Mouse (Mus musculus) stomach, embryonic 15.5 days (tissue): ENCODE data around the gene Lap3. TPM values are rescaled to one million over a fixed set of nuclear protein-coding genes. Genes with fewer than 3 reads are reported as not detected.

ENCODE experiments used
- ATAC-seq: fragments of 200-750 bp; cut with Nextera tagmentation; 2 replicates; pipeline ENCODE4 v1.8.0; 2017; ENCODE audit warnings: low read depth, moderate number of reproducible peaks, moderate TSS enrichment; ENCODE audit not compliant: insufficient read depth, low FRiP score
- H3K27ac ChIP-seq: fragments of 300-500 bp; sonication (generic); 2 replicates; pipeline ENCODE4 v1.5.1; 2015; ENCODE audit warnings: mild to moderate bottlenecking, inconsistent platforms
- H3K27me3 ChIP-seq: fragments of 300-500 bp; sonication (generic); replicated peaks from 2 replicates; pipeline ENCODE4 v1.6.1; 2015; ENCODE audit warnings: inconsistent platforms
- H3K36me3 ChIP-seq: fragments of 300-500 bp; sonication (generic); 2 replicates; pipeline ENCODE4 v1.6.1; 2015; ENCODE audit warnings: inconsistent platforms
- H3K4me1 ChIP-seq: fragments of 300-500 bp; sonication (generic); 2 replicates; pipeline ENCODE4 v1.6.1; 2015; ENCODE audit warnings: inconsistent platforms
- H3K4me2 ChIP-seq: fragments of 300-500 bp; sonication (generic); 2 replicates; pipeline ENCODE4 v1.6.1; 2015; ENCODE audit warnings: mild to moderate bottlenecking, inconsistent platforms
- H3K4me3 ChIP-seq: fragments of 300-500 bp; sonication (generic); replicated peaks from 2 replicates; pipeline ENCODE4 v1.5.1; 2015; ENCODE audit warnings: inconsistent platforms
- H3K9ac ChIP-seq: fragments of 300-500 bp; sonication (generic); 2 replicates; pipeline ENCODE4 v1.6.1; 2015; ENCODE audit warnings: inconsistent platforms
- H3K9me3 ChIP-seq: fragments of 300-500 bp; sonication (generic); 2 replicates; pipeline ENCODE4 v1.6.1; 2016; ENCODE audit warnings: inconsistent platforms
- WGBS: fragments of 180-500 bp; shearing (Covaris S2); methylation state at CpG from one replicate; pipeline ENCODE4 v1.1.7; 2015; 5-methylcytosine and 5-hydroxymethylcytosine counted together
- polyA plus RNA-seq: library from polyadenylated mRNA; unstranded; fragments of >200 nt; fragmentation: Nextera tagmentation; extraction: Ambion mirVana; gene quantifications from 2 replicates; pipeline ENCODE4 v1.2.1, GENCODE M21; 2015

Lap3 gene
- polyA plus RNA-seq, 1 experiment from 2014 or later, result 88.3 TPM

- peaks cover 8% of the 10 kb centered on the region; the same call in 1 of the 2 replicates for H3K4me1 ChIP-seq
- H3K9me3 ChIP-seq, result no peaks in the 10 kb centered on the region
- H3K27ac ChIP-seq, result no peak overlapping the region
- H3K4me3 ChIP-seq, result no peak overlapping the region
- WGBS, result 87% methylated on average over 4 of the region's 4 CpGs
- H3K4me2 ChIP-seq, result no peak overlapping the region
- peaks cover 45% of the 10 kb centered on the region for H3K36me3 ChIP-seq
- no peak for ATAC-seq
- no peak overlapping the region for H3K9ac ChIP-seq
- H3K27me3 ChIP-seq, result no peaks in the 10 kb centered on the region
Observed at GRCm38 (mm10) chr5:45526338-45526737, 33.2 kb downstream of the Lap3 start.

GRCm38 (mm10) chr5:45529696-45530095, 36.5 kb downstream of the Lap3 start:
- 86% methylated on average over 3 of the region's 3 CpGs for WGBS
- no peak overlapping the region for H3K4me3 ChIP-seq
- no peaks in the 10 kb centered on the region for H3K4me1 ChIP-seq
- H3K4me2 ChIP-seq, result no peak overlapping the region
- H3K9ac ChIP-seq, result no peak overlapping the region
- H3K9me3 ChIP-seq, result no peaks in the 10 kb centered on the region
- no peaks in the 10 kb centered on the region for H3K27me3 ChIP-seq
- H3K36me3 ChIP-seq, result peaks cover 36% of the 10 kb centered on the region
- no peak for ATAC-seq
- no peak overlapping the region for H3K27ac ChIP-seq

- Histone ChIP-seq H3K4me1 (no peaks in the 10 kb centered on the region), H3K27me3 (no peaks in the 10 kb centered on the region), H3K4me3 (no peak overlapping the region), H3K9ac (no peak overlapping the region), H3K36me3 (peaks cover 3% of the 10 kb centered on the region; the same call in 1 of the 2 replicates), H3K27ac (no peak overlapping the region), H3K9me3 (no peaks in the 10 kb centered on the region), H3K4me2 (peak overlapping the region; percentile 16; the same call in 1 of the 2 replicates)
- ATAC-seq, result peak; percentile 79
- 8% methylated on average over 15 of the region's 17 CpGs for WGBS
Observed at GRCm38 (mm10) chr5:45534319-45535098, 41.3 kb downstream of the Lap3 start.

- no peak overlapping the region for H3K27ac ChIP-seq
- no peak overlapping the region for H3K9ac ChIP-seq
- WGBS, result 71% methylated on average over 4 of the region's 4 CpGs
- no peak overlapping the region for H3K4me2 ChIP-seq
- no peak for ATAC-seq
- no peak overlapping the region for H3K4me3 ChIP-seq
- H3K36me3 ChIP-seq, result no peaks in the 10 kb centered on the region
- no peaks in the 10 kb centered on the region for H3K27me3 ChIP-seq
- no peaks in the 10 kb centered on the region for H3K9me3 ChIP-seq
- H3K4me1 ChIP-seq, result no peaks in the 10 kb centered on the region
Observed at GRCm38 (mm10) chr5:45535177-45535576, 42.0 kb downstream of the Lap3 start.

- Histone ChIP-seq H3K4me1 (no peaks in the 10 kb centered on the region), H3K27me3 (no peaks in the 10 kb centered on the region), H3K9ac (no peak overlapping the region), H3K4me2 (no peak overlapping the region), H3K9me3 (no peaks in the 10 kb centered on the region), H3K4me3 (no peak overlapping the region), H3K27ac (no peak overlapping the region), H3K36me3 (no peaks in the 10 kb centered on the region)
- 55% methylated on average over 10 of the region's 10 CpGs for WGBS
- no peak for ATAC-seq
Observed at GRCm38 (mm10) chr5:45539502-45539901, 46.3 kb downstream of the Lap3 start.

GRCm38 (mm10) chr5:45543374-45543773, 50.2 kb downstream of the Lap3 start:
- no peak overlapping the region for H3K9ac ChIP-seq
- H3K4me1 ChIP-seq, result no peaks in the 10 kb centered on the region
- 45% methylated on average over 5 of the region's 5 CpGs for WGBS
- H3K36me3 ChIP-seq, result no peaks in the 10 kb centered on the region
- H3K4me2 ChIP-seq, result no peak overlapping the region
- no peaks in the 10 kb centered on the region for H3K27me3 ChIP-seq
- H3K4me3 ChIP-seq, result no peak overlapping the region
- H3K27ac ChIP-seq, result no peak overlapping the region
- H3K9me3 ChIP-seq, result no peaks in the 10 kb centered on the region
- ATAC-seq, result no peak

GRCm38 (mm10) chr5:45549586-45549985, 56.4 kb downstream of the Lap3 start:
- no peak overlapping the region for H3K4me3 ChIP-seq
- H3K36me3 ChIP-seq, result no peaks in the 10 kb centered on the region
- no peak overlapping the region for H3K9ac ChIP-seq
- no peaks in the 10 kb centered on the region for H3K9me3 ChIP-seq
- H3K4me2 ChIP-seq, result no peak overlapping the region
- no peaks in the 10 kb centered on the region for H3K27me3 ChIP-seq
- 89% methylated on average over 1 of the region's 1 CpGs for WGBS
- no peak for ATAC-seq
- no peaks in the 10 kb centered on the region for H3K4me1 ChIP-seq
- no peak overlapping the region for H3K27ac ChIP-seq

Other genes with a start within 250 kb of the Lap3 start
- gene Qdpr, start 43.1 kb upstream of the Lap3 start, polyA plus RNA-seq, result 132 and 158 TPM in 2 replicates
- gene Clrn2, start 39.6 kb upstream of the Lap3 start, polyA plus RNA-seq, result not detected in 2 replicates
- 220 and 221 TPM in 2 replicates for gene Med28, start 26.9 kb downstream of the Lap3 start, polyA plus RNA-seq
- gene Fam184b, start 146.2 kb downstream of the Lap3 start, polyA plus RNA-seq, result 3.1 and 3.4 TPM in 2 replicates
- gene Ncapg, start 176.5 kb downstream of the Lap3 start, polyA plus RNA-seq, result 42.3 and 49.3 TPM in 2 replicates